Mouse (Mus musculus): ENCODE results near the gene Endou.
"Not testable (repeated sequence)": the region's sequence is repeated elsewhere in the genome, so short reads cannot be mapped to it uniquely, and the experiment has no call there.

Endou gene

GRCm38 (mm10) chr15:97677341-97677740 lies 53.8 kb downstream of the Endou start:
- no peak for DNase-seq

- DNase-seq, result no peak
Measured at GRCm38 (mm10) chr15:97675927-97676326, 55.2 kb downstream of the Endou start.

GRCm38 (mm10) chr15:97674423-97674822 lies 56.7 kb downstream of the Endou start:
- DNase-seq, result no peak

- DNase-seq, result no peak
Measured at GRCm38 (mm10) chr15:97673256-97674000, 57.7 kb downstream of the Endou start.

GRCm38 (mm10) chr15:97672211-97672765 lies 58.9 kb downstream of the Endou start:
- peak; percentile 68 for DNase-seq

GRCm38 (mm10) chr15:97670554-97670953 lies 60.6 kb downstream of the Endou start:
- DNase-seq, result no peak

GRCm38 (mm10) chr15:97668158-97668877 lies 62.8 kb downstream of the Endou start:
- not testable (repeated sequence) for DNase-seq

- DNase-seq, result peak; percentile 40
Measured at GRCm38 (mm10) chr15:97667437-97667836, 63.7 kb downstream of the Endou start.

GRCm38 (mm10) chr15:97666457-97666770 lies 64.7 kb downstream of the Endou start:
- no peak for DNase-seq

- DNase-seq, result no peak
Measured at GRCm38 (mm10) chr15:97665770-97666456, 65.2 kb downstream of the Endou start.

GRCm38 (mm10) chr15:97664981-97665668 lies 66.0 kb downstream of the Endou start:
- no peak for DNase-seq

GRCm38 (mm10) chr15:97663750-97664406 lies 67.3 kb downstream of the Endou start:
- DNase-seq, result peak; percentile 71

Measured in right cerebral cortex, postnatal 25 days (tissue).